Mouse (Mus musculus) bone marrow, adult 2 months (tissue): ENCODE data around the gene Naa20.

Source experiments
- CTCF ChIP-seq: fragments of 200-500 bp; IDR thresholded peaks from 2 replicates; pipeline ENCODE4 v1.5.1; 2011; ENCODE audit warnings: low read length, control low read depth; ENCODE audit not compliant: control insufficient read depth, insufficient read depth
- POLR2A ChIP-seq: fragments of 200-500 bp; IDR thresholded peaks from 2 replicates; pipeline ENCODE4 v1.6.1; 2011; ENCODE audit warnings: low read depth, mild to moderate bottlenecking, control low read depth, low read length, borderline replicate concordance; ENCODE audit not compliant: control insufficient read depth

DNA sequence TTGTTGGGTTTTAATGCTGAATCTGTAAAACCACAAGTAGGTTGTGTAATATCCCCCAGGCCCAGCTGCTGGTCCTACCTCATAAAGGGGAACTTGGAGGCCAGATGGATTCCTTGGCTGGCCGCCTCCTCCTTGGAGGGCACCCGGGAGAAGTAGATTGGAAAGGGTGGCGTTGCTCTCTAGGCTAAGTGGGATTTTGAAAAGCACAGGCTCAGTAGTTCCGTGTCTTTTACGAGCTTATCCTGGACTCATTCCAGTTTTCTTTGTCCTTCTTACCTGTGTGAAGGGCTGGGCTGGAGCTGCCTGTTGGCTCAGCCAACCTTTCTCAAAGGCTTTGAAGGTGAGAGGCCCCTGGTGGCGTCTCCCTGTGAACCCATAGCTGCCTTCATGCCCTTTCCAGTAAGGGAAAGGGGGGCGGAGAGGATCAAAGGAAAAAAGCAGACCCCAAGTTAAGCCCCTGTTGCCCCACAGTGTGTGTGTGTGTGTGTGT is 42.4 kb upstream of the Naa20 start:
- TF ChIP-seq POLR2A, result no peak
- TF ChIP-seq CTCF, result no peak
